In the genomic region with DNA sequence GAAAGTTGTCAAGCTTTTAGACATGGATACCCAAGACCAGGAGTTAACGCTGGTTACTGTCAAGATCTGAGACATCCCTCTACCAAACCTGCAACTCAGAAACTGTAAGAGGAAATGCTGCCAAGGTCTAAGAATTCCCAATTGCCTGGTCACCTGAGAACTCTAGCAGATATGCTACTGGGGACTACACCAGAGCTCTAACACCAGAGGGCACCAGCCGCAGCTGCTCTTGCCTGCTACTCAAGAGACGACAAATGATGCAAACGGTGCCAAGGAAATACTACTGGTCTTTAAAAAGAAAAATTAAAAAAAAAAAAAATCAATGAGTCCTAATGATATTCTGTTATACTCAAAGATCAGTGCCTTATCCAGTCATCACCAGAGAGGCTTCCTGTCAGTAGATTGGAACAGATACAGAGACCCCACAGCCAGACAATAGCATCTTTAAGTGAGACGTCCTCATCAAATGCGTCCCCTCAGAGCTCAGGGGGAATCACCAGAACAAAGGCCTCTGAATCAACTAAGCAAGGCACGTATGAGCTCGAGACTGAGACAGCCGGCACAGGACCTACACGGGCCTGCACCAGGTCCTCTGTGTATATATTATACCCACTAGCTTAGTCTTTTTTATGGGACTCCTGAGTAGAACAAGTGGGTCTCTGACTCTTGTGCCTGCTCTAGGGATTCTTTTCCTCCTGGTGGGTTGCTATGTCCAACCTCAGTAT, we compare ENCODE assay signal across 8 mouse cellular contexts. TPM values are rescaled to one million over a fixed set of nuclear protein-coding genes. Genes with fewer than 3 reads are reported as not detected.
A peak's percentile ranks its signal among the peaks of the same experiment; 100 is the strongest.
DNase-seq lines count a peak whose midpoint lies in the region; ATAC-seq lines count a peak whose summit lies in the region.

No protein-coding gene starts in this region.

- no peaks in the 10 kb centered on the region for H3K4me1 ChIP-seq in heart, embryonic 11.5 days (ENCODE audit: control insufficient read depth, insufficient read depth, low read length)
- H3K4me1 ChIP-seq in limb, embryonic 10.5 days, result no peaks in the 10 kb centered on the region; the same call in 1 of the 2 replicates

- no peaks in the 10 kb centered on the region for H3K9me3 ChIP-seq in heart, embryonic 11.5 days (replicated peaks; ENCODE audit: control insufficient read depth, low read length)
- H3K9me3 ChIP-seq in limb, embryonic 10.5 days (replicated peaks), result no peaks in the 10 kb centered on the region

- peaks cover 32% of the 10 kb centered on the region for H3K36me3 ChIP-seq in heart, embryonic 11.5 days (ENCODE audit: control insufficient read depth, insufficient read depth, low read length)
- H3K36me3 ChIP-seq in limb, embryonic 10.5 days, result peaks cover 64% of the 10 kb centered on the region

- ATAC-seq in heart, embryonic 11.5 days (replicated peaks; ENCODE audit: insufficient number of reproducible peaks, low FRiP score, low TSS enrichment), result no peak
- no peak for ATAC-seq in erythroid progenitor cell, adult 5-6 weeks (replicated peaks; ENCODE audit: low FRiP score, poor library complexity, severe bottlenecking)

- no peak overlapping the region for H3K27ac ChIP-seq in heart, embryonic 11.5 days (ENCODE audit: low read depth, low read length)
- H3K27ac ChIP-seq in limb, embryonic 10.5 days, result no peak overlapping the region

- peak; percentile 84 for DNase-seq in heart, adult 11 months
- DNase-seq in right cerebral cortex, adult 18-20 months, result peak; percentile 40
- no peak for DNase-seq in right cerebral cortex, postnatal 25 days
- DNase-seq in cerebellum, postnatal 36 days, result peak; percentile 37 to 38
- DNase-seq in kidney, postnatal 4 days, result peak; percentile 49 to 69
- no peak for DNase-seq in limb, embryonic 10.5 days (ENCODE audit: low spot score)

- no peak overlapping the region for H3K4me2 ChIP-seq in heart, embryonic 11.5 days

- no peak overlapping the region for H3K4me3 ChIP-seq in heart, embryonic 11.5 days (ENCODE audit: low read depth, low read length)
- no peak overlapping the region for H3K4me3 ChIP-seq in limb, embryonic 10.5 days

- 67% methylated on average over 10 of the region's 10 CpGs for WGBS in heart, embryonic 11.5 days (ENCODE audit: insufficient replicate concordance)
- WGBS in limb, embryonic 10.5 days, result 77% methylated on average over 10 of the region's 10 CpGs

- no peaks in the 10 kb centered on the region for H3K27me3 ChIP-seq in heart, embryonic 11.5 days (ENCODE audit: control insufficient read depth, insufficient read depth, low read length)
- H3K27me3 ChIP-seq in limb, embryonic 10.5 days (ENCODE audit: low read depth, poor library complexity, severe bottlenecking), result no peaks in the 10 kb centered on the region

- no peak overlapping the region for H3K9ac ChIP-seq in heart, embryonic 11.5 days (ENCODE audit: low read depth, low read length)

RNA-seq across cellular contexts. Expression of gene Pdia4, which starts 19.0 kb away (rescaled TPM):
- 218 and 257 TPM in 2 replicates for polyA plus RNA-seq in heart, embryonic 11.5 days (2014; fragmentation: Nextera tagmentation; extraction: Ambion mirVana)
- 16.9 and 31.9 TPM in 2 replicates for total RNA-seq in erythroid progenitor cell, adult 5-6 weeks (2015; ENCODE audit: low replicate concordance)
- 28.1 and 34.0 TPM in 2 replicates for total RNA-seq in erythroid progenitor cell, adult 5-6 weeks (2017; ENCODE audit: low replicate concordance)
- polyA plus RNA-seq in limb, embryonic 10.5 days (2016; fragmentation: Nextera tagmentation; extraction: Ambion mirVana), result 284 and 298 TPM in 2 replicates

RNA-seq across cellular contexts. Expression of gene Zfp786, which starts 36.4 kb away (rescaled TPM):
- 1.1 and 1.7 TPM in 2 replicates for polyA plus RNA-seq in heart, embryonic 11.5 days (2014; fragmentation: Nextera tagmentation; extraction: Ambion mirVana)
- total RNA-seq in erythroid progenitor cell, adult 5-6 weeks (2015; ENCODE audit: low replicate concordance), result not detected in 2 replicates
- not detected in 2 replicates for total RNA-seq in erythroid progenitor cell, adult 5-6 weeks (2017; ENCODE audit: low replicate concordance)
- 5.7 and 5.8 TPM in 2 replicates for polyA plus RNA-seq in limb, embryonic 10.5 days (2016; fragmentation: Nextera tagmentation; extraction: Ambion mirVana)

RNA-seq across cellular contexts. Expression of gene Zfp398, which starts 41.2 kb away (rescaled TPM):
- polyA plus RNA-seq in heart, embryonic 11.5 days (2014; fragmentation: Nextera tagmentation; extraction: Ambion mirVana), result 2.8 and 4.0 TPM in 2 replicates
- 1.1 and 4.2 TPM in 2 replicates for total RNA-seq in erythroid progenitor cell, adult 5-6 weeks (2015; ENCODE audit: low replicate concordance)
- total RNA-seq in erythroid progenitor cell, adult 5-6 weeks (2017; ENCODE audit: low replicate concordance), result 1.6 and 2.1 TPM in 2 replicates
- 7.1 and 9.1 TPM in 2 replicates for polyA plus RNA-seq in limb, embryonic 10.5 days (2016; fragmentation: Nextera tagmentation; extraction: Ambion mirVana)

Comparison
In these comparisons a context has a peak if more than half of its experiments do, and no peak if none do; other contexts are left out.
1. DNase-seq: peak in heart, adult 11 months (single experiment), right cerebral cortex, adult 18-20 months (single experiment), cerebellum, postnatal 36 days (2 of 2) and kidney, postnatal 4 days (2 of 2); none in right cerebral cortex, postnatal 25 days (single experiment) and limb, embryonic 10.5 days (single experiment).